Mouse (Mus musculus): ENCODE measurements around the gene Pdxk. TPM values are rescaled to one million over a fixed set of nuclear protein-coding genes. Genes with fewer than 3 reads are reported as not detected.
"Not testable (repeated sequence)": the region's sequence is repeated elsewhere in the genome, so short reads cannot be mapped to it uniquely, and the experiment has no call there.

Pdxk gene
- polyA plus RNA-seq, 1 experiment from 2014 or later, result 8.3 TPM

GRCm38 (mm10) chr10:78422614-78423013 is 42.2 kb downstream of the Pdxk start:
- ATAC-seq (ENCODE audit: insufficient number of reproducible peaks, low FRiP score, low TSS enrichment, low read depth), result no peak
- 90% methylated on average over 3 of the region's 3 CpGs for WGBS

GRCm38 (mm10) chr10:78420929-78421328 is 43.8 kb downstream of the Pdxk start:
- no peak overlapping the region for H3K27ac ChIP-seq (replicated peaks; ENCODE audit: low read depth, low read length)
- H3K4me3 ChIP-seq (ENCODE audit: low read depth, low read length), result no peak overlapping the region
- H3K9me3 ChIP-seq (ENCODE audit: control insufficient read depth, low read length), result no peaks in the 10 kb centered on the region
- no peaks in the 10 kb centered on the region for H3K27me3 ChIP-seq (ENCODE audit: control insufficient read depth, insufficient read depth, low read length)
- H3K4me1 ChIP-seq (ENCODE audit: control insufficient read depth, insufficient read depth, low read length), result no peaks in the 10 kb centered on the region
- no peak overlapping the region for H3K4me2 ChIP-seq (ENCODE audit: low read depth, severe bottlenecking)
- DNase-seq (ENCODE audit: low spot score), result no peak
- H3K36me3 ChIP-seq (ENCODE audit: control insufficient read depth, insufficient read depth, low read length), result no peaks in the 10 kb centered on the region
- H3K9ac ChIP-seq (ENCODE audit: low read length), result no peak overlapping the region
- 88% methylated on average over 2 of the region's 2 CpGs for WGBS
- ATAC-seq (ENCODE audit: insufficient number of reproducible peaks, low FRiP score, low TSS enrichment, low read depth), result no peak

More at GRCm38 (mm10) chr10:78422614-78423013, 42.2 kb downstream of the Pdxk start:
- DNase-seq (ENCODE audit: low spot score), result no peak
- H3K4me3 ChIP-seq (ENCODE audit: low read depth, low read length), result no peak overlapping the region
- H3K27ac ChIP-seq (replicated peaks; ENCODE audit: low read depth, low read length), result no peak overlapping the region
- no peaks in the 10 kb centered on the region for H3K27me3 ChIP-seq (ENCODE audit: control insufficient read depth, insufficient read depth, low read length)
- 0 out of 2 replicates have a peak, but pooled peaks cover 2% of the 10 kb centered on the region for H3K36me3 ChIP-seq (ENCODE audit: control insufficient read depth, insufficient read depth, low read length)
- no peak overlapping the region for H3K9ac ChIP-seq (ENCODE audit: low read length)
- no peaks in the 10 kb centered on the region for H3K4me1 ChIP-seq (ENCODE audit: control insufficient read depth, insufficient read depth, low read length)
- no peak overlapping the region for H3K4me2 ChIP-seq (ENCODE audit: low read depth, severe bottlenecking)
- no peaks in the 10 kb centered on the region for H3K9me3 ChIP-seq (ENCODE audit: control insufficient read depth, low read length)

GRCm38 (mm10) chr10:78418791-78419190 is 46.0 kb downstream of the Pdxk start:
- no peak overlapping the region for H3K4me3 ChIP-seq (ENCODE audit: low read depth, low read length)
- H3K27ac ChIP-seq (replicated peaks; ENCODE audit: low read depth, low read length), result no peak overlapping the region
- no peak for DNase-seq (ENCODE audit: low spot score)
- no peak overlapping the region for H3K4me2 ChIP-seq (ENCODE audit: low read depth, severe bottlenecking)
- no peak for ATAC-seq (ENCODE audit: insufficient number of reproducible peaks, low FRiP score, low TSS enrichment, low read depth)
- H3K9ac ChIP-seq (ENCODE audit: low read length), result no peak overlapping the region
- no peaks in the 10 kb centered on the region for H3K9me3 ChIP-seq (ENCODE audit: control insufficient read depth, low read length)
- no peaks in the 10 kb centered on the region for H3K36me3 ChIP-seq (ENCODE audit: control insufficient read depth, insufficient read depth, low read length)
- WGBS, result 89% methylated on average over 2 of the region's 2 CpGs
- H3K27me3 ChIP-seq (ENCODE audit: control insufficient read depth, insufficient read depth, low read length), result no peaks in the 10 kb centered on the region
- H3K4me1 ChIP-seq (ENCODE audit: control insufficient read depth, insufficient read depth, low read length), result no peaks in the 10 kb centered on the region

GRCm38 (mm10) chr10:78417888-78418287 is 46.9 kb downstream of the Pdxk start:
- Histone ChIP-seq H3K27me3 (ENCODE audit: control insufficient read depth, insufficient read depth, low read length) (no peaks in the 10 kb centered on the region), H3K9ac (ENCODE audit: low read length) (no peak overlapping the region), H3K4me3 (ENCODE audit: low read depth, low read length) (no peak overlapping the region), H3K9me3 (ENCODE audit: control insufficient read depth, low read length) (no peaks in the 10 kb centered on the region), H3K4me1 (ENCODE audit: control insufficient read depth, insufficient read depth, low read length) (no peaks in the 10 kb centered on the region), H3K27ac (replicated peaks; ENCODE audit: low read depth, low read length) (no peak overlapping the region), H3K4me2 (ENCODE audit: low read depth, severe bottlenecking) (no peak overlapping the region), H3K36me3 (ENCODE audit: control insufficient read depth, insufficient read depth, low read length) (no peaks in the 10 kb centered on the region)
- ATAC-seq (ENCODE audit: insufficient number of reproducible peaks, low FRiP score, low TSS enrichment, low read depth) (no peak), DNase-seq (ENCODE audit: low spot score) (no peak)
- 60% methylated on average over 5 of the region's 5 CpGs for WGBS

- H3K4me1 ChIP-seq (ENCODE audit: control insufficient read depth, insufficient read depth, low read length); H3K36me3 ChIP-seq (ENCODE audit: control insufficient read depth, insufficient read depth, low read length); H3K9ac ChIP-seq (ENCODE audit: low read length); H3K27me3 ChIP-seq (ENCODE audit: control insufficient read depth, insufficient read depth, low read length); H3K4me2 ChIP-seq (ENCODE audit: low read depth, severe bottlenecking); ATAC-seq (ENCODE audit: insufficient number of reproducible peaks, low FRiP score, low TSS enrichment, low read depth); H3K9me3 ChIP-seq (ENCODE audit: control insufficient read depth, low read length); DNase-seq (ENCODE audit: low spot score); H3K27ac ChIP-seq (replicated peaks; ENCODE audit: low read depth, low read length); H3K4me3 ChIP-seq (ENCODE audit: low read depth, low read length): not testable (repeated sequence)
- 90% methylated on average over 3 of the region's 4 CpGs for WGBS
These were observed 49.8 kb downstream of the Pdxk start for GRCm38 (mm10) chr10:78414936-78415335.

- Histone ChIP-seq H3K27me3 (ENCODE audit: control insufficient read depth, insufficient read depth, low read length) (no peaks in the 10 kb centered on the region), H3K9ac (ENCODE audit: low read length) (peak overlapping the region; percentile 83), H3K27ac (replicated peaks; ENCODE audit: low read depth, low read length) (no peak overlapping the region), H3K4me1 (ENCODE audit: control insufficient read depth, insufficient read depth, low read length) (peaks cover 3% of the 10 kb centered on the region; the same call in 1 of the 2 replicates), H3K9me3 (ENCODE audit: control insufficient read depth, low read length) (no peaks in the 10 kb centered on the region), H3K4me3 (ENCODE audit: low read depth, low read length) (peak overlapping the region; percentile 93), H3K4me2 (ENCODE audit: low read depth, severe bottlenecking) (peak overlapping the region; percentile 47), H3K36me3 (ENCODE audit: control insufficient read depth, insufficient read depth, low read length) (peaks cover 15% of the 10 kb centered on the region)
- WGBS, result 42% methylated on average over 7 of the region's 7 CpGs
- ATAC-seq (ENCODE audit: insufficient number of reproducible peaks, low FRiP score, low TSS enrichment, low read depth), result no peak
- no peak for DNase-seq (ENCODE audit: low spot score)
These were observed 51.6 kb downstream of the Pdxk start for GRCm38 (mm10) chr10:78413152-78413520.

GRCm38 (mm10) chr10:78412319-78413151 is 52.2 kb downstream of the Pdxk start, which contains the start of gene Rrp1:
Rrp1 (minus strand) TSS chr10:78413043.
- peak within 1 kb of the TSS; percentile 52 for H3K27ac ChIP-seq (replicated peaks; ENCODE audit: low read depth, low read length)
- WGBS, result under 1% methylated on average over 70 of the region's 70 CpGs
- DNase-seq (ENCODE audit: low spot score) (peak; percentile 98), ATAC-seq (ENCODE audit: insufficient number of reproducible peaks, low FRiP score, low TSS enrichment, low read depth) (peak; percentile 92)
- H3K36me3 ChIP-seq (ENCODE audit: control insufficient read depth, insufficient read depth, low read length), result peaks cover 16% of the 10 kb centered on the region
- no peaks in the 10 kb centered on the region for H3K27me3 ChIP-seq (ENCODE audit: control insufficient read depth, insufficient read depth, low read length)
- H3K9ac ChIP-seq (ENCODE audit: low read length), result peak within 1 kb of the TSS; percentile 83
- peak within 1 kb of the TSS; percentile 47 for H3K4me2 ChIP-seq (ENCODE audit: low read depth, severe bottlenecking)
- peaks cover 3% of the 10 kb centered on the region; the same call in 1 of the 2 replicates for H3K4me1 ChIP-seq (ENCODE audit: control insufficient read depth, insufficient read depth, low read length)
- no peaks in the 10 kb centered on the region for H3K9me3 ChIP-seq (ENCODE audit: control insufficient read depth, low read length)
- H3K4me3 ChIP-seq (ENCODE audit: low read depth, low read length), result peak within 1 kb of the TSS; percentile 93

- H3K4me1 ChIP-seq (ENCODE audit: control insufficient read depth, insufficient read depth, low read length), result peaks cover 3% of the 10 kb centered on the region; the same call in 1 of the 2 replicates
- DNase-seq (ENCODE audit: low spot score), result no peak
- H3K27ac ChIP-seq (replicated peaks; ENCODE audit: low read depth, low read length), result no peak overlapping the region
These were observed 52.9 kb downstream of the Pdxk start for GRCm38 (mm10) chr10:78411851-78412250.

More at GRCm38 (mm10) chr10:78411851-78412250, 52.9 kb downstream of the Pdxk start:
- peak overlapping the region; percentile 83 for H3K9ac ChIP-seq (ENCODE audit: low read length)
- no peaks in the 10 kb centered on the region for H3K9me3 ChIP-seq (ENCODE audit: control insufficient read depth, low read length)
- H3K4me3 ChIP-seq (ENCODE audit: low read depth, low read length), result peak overlapping the region; percentile 93
- no peaks in the 10 kb centered on the region for H3K27me3 ChIP-seq (ENCODE audit: control insufficient read depth, insufficient read depth, low read length)
- no peak for ATAC-seq (ENCODE audit: insufficient number of reproducible peaks, low FRiP score, low TSS enrichment, low read depth)
- H3K4me2 ChIP-seq (ENCODE audit: low read depth, severe bottlenecking), result peak overlapping the region; percentile 47
- H3K36me3 ChIP-seq (ENCODE audit: control insufficient read depth, insufficient read depth, low read length), result peaks cover 23% of the 10 kb centered on the region
- 18% methylated on average over 8 of the region's 8 CpGs for WGBS

Data from limb, embryonic 11.5 days (tissue).